Mouse (Mus musculus): Measurements from ENCODE around the gene Rprd1b.
"Not testable (repeated sequence)": the region's sequence is repeated elsewhere in the genome, so short reads cannot be mapped to it uniquely, and the experiment has no call there.

Gene Rprd1b

DNA sequence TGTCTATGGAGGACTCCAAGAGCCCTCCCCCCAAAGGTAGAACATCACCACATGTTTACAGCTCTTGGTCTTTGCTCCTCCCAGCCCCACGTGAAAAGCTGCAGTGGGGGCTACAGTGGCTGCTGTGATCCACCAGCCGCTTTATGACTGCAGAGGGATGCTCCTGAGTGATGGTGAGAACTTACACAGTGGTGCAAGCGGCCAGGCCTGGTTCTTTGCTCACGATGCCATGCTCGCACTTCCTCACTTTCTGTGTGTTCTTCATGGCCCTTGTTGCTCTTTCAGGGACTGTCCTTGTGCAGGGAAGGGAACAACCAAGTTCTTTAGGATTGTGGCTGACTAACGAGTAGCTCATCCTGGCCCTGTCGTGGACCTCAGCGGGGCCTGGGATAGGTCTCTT, 15.2 kb downstream of the Rprd1b start:
- DNase-seq (ENCODE audit: inconsistent ontology term), result no peak

DNA sequence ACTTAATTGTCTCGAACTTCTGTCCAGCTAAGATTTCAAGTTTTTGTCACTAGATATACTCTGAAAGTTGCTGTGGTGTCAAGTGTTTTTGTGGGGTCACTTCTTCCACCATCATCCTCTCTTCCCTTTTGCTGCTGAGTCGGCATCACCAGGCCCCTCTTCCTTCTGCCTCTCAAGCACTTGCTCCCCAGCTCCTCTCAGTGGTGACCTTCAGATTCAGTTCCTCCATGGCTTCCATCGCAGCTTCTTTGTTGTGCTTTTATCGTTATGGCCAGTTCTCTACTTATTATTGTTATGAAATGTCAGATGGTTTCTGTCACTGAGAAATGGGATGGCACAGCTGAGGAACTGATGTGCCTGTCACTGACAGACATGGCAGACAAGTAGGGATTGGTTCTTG, 17.9 kb downstream of the Rprd1b start:
- DNase-seq (ENCODE audit: inconsistent ontology term), result no peak

DNA sequence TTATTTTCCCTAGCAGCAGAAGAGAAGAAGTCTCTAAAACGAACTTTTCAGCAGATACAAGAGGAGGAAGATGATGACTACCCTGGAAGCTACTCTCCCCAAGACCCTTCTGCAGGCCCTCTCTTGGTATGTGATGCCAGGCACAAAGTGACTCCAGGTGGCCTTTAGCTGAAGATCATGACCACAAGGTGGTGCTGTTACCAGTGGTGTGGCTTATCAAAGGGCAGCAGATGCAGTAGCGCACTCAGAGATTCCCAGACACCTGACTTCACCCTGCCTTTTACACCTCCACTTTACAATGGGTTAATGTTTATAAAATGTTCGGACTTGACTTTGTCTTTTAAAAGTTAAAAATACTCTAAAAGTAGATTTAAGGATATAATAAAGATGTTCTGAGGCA, 19.6 kb downstream of the Rprd1b start:
- no peak for DNase-seq (ENCODE audit: inconsistent ontology term)

DNA sequence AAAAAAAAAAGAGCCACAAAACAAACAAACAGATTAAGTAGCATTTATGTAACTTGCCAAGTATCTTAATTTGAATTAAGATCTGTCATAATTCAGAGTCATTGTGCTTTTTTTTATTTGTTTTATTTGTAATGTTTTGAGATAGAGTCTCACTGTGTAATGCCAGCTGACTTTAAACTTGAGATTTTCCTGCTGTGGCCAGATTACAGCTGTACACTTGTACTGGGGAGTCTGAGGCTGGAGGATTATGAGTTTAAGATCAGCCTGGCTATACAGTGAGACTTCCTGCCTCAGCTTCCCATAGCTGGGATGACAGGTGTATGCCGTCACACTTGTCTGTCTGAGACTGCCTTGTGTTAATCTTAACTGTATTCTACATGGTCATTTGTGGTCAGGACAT, 20.4 kb downstream of the Rprd1b start:
- DNase-seq (ENCODE audit: inconsistent ontology term), result no peak

DNA sequence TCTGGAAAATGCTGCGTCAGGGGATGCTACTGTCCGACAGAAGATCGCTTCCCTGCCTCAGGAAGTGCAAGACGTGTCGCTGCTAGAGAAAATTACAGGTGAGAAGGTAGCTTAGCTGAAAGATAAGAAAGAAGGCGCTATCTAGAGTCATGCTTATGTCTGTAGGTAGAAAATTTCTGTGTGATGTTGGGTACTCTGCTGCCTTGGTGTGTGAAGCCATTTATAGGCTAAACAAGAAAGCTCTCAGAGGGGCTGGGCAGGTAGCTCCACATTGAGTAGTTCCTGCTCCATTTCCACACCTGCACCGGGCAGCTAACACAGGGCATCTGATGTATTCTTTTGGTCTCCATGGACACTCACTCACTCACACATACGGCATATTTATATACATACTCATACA, 21.8 kb downstream of the Rprd1b start:
- no peak for DNase-seq (ENCODE audit: inconsistent ontology term)

DNA sequence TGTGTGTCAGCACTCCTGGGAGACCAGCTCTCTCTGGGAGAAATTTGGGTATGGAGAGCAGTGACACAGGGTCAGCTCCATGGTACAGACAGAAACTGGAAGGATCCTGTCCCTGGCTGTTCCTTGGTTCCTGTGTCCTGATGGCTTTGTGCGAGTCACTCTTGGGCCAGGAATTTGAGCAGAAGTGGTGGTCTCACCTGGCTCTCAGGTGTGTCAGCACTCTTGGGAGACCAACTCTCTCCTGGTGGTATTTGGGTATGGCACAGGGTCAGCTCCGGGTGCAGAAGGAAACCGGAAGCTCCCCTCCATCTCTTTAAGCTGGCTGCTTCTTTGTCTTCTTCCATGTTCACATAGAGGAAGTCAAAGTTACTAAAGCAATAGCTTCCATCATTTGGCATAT, 26.3 kb downstream of the Rprd1b start:
- no peak for DNase-seq (ENCODE audit: inconsistent ontology term)

DNA sequence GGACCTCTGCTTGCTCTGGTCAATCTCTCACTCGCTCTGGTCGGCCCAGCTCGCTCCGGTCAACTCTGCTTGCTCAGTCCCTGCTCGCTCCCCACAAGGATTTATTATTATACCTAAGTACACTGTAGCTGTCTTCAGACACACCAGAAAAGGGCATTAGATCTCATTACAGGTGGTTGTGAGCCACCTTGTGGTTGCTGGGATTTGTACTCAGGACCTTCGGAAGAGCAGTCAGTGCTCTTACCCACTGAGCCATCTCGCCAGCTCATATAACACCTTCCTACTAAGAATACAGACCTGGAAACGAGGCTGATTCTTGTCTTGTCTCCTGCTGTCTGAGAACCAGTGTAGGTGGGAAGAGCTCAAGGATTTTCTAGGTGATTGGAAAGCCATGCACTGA, 27.1 kb downstream of the Rprd1b start:
- not testable (repeated sequence) for DNase-seq (ENCODE audit: inconsistent ontology term)

DNA sequence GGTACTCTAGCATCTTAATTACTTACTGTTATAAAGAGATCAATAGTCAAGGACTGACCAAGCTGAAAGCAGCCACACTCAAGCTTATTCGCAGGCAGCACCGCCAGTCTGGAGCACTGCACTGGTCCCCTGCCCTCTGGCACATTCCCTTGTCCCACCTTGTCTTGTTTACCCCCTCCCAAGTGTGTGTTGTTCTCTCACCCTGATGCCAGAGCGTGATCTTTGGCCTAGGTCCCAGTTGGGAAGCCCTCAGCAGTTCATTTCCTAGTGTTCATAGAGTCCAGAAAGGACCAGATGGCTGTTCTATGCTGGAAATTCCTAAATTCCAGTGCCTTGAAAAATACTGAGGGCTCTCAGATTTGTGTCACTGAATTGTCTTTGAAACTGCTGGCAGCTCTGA, 28.7 kb downstream of the Rprd1b start:
- DNase-seq (ENCODE audit: inconsistent ontology term), result peak; percentile 47

DNA sequence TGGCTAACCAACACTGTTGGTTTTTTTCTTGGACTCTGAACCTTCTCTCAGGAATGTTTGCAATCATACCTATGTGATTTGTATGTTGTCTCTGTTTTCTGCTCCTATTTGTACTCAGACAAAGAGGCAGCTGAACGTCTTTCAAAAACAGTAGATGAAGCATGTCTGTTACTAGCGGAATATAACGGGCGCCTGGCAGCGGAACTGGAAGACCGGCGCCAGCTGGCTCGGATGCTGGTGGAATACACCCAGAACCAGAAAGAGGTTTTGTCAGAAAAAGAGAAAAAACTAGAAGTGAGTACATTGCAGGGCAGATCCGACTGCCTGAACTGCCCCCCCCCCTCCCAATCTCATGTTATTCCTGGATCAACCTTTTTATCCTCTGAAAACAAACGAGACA, 30.2 kb downstream of the Rprd1b start:
- peak; percentile 66 for DNase-seq (ENCODE audit: inconsistent ontology term)

DNA sequence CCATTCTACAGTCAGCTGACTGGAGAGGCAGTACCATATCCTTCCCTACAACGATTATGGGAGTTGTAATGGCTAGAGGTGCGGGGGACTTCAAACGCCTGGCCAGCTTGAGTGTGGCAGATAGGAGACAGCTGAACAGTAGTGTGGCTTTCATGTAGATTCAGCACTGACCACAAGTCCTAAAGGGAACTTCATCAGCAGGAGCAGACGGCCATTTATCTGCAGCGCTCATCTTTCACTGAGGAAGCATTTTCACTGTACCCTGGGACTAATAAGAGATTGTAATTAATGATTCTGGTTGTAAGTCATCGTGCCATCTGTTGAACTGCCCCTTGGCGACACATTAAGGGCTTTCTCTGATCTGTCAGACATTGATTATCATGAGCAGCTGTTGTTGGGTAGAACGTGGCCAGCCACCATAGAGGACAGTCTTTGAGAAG, 31.4 kb downstream of the Rprd1b start:
- DNase-seq (ENCODE audit: inconsistent ontology term), result no peak

DNA sequence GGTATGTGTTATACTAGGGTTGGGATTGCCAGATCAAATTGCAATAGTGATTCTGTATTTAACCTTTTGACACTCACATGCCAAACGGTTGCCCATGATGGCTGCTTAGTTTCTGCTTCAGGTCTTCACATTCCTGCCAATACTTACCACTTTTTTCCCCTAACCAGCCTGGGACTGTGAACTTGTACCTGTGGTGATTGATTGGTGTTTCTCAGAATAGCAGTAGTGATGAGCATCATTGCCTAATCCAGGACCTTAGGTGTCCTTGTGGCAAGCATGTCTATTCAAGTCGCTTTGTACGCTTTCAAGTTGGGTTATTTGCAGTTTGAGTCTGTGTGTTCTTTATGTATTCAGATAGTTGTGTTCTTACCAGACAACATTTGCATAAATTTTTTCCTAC, 34.7 kb downstream of the Rprd1b start:
- no peak for DNase-seq (ENCODE audit: inconsistent ontology term)

DNA sequence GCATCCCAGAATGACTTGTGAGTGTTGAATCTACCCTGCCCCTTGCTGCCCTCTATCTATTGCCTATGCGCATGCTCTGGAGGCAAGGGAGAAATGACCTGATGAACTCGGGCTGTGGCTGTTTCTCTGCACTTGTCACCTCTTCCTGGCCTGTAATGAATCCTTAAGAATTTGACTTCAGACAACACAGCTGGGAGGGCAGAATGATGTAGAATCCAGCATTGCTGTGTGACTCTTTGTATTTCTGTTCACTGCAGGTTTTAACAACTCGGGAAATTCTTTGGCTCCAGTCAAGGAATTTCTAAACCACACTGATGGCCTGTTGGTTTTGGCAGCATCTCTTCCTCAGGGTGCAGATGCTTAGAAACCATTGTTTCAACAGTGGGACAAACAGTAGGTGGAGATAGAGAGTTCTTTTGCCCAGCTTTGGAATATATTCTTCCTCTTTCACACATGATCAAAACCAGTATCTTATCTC, 36.3 kb downstream of the Rprd1b start:
- DNase-seq (ENCODE audit: inconsistent ontology term), result peak; percentile 91

DNA sequence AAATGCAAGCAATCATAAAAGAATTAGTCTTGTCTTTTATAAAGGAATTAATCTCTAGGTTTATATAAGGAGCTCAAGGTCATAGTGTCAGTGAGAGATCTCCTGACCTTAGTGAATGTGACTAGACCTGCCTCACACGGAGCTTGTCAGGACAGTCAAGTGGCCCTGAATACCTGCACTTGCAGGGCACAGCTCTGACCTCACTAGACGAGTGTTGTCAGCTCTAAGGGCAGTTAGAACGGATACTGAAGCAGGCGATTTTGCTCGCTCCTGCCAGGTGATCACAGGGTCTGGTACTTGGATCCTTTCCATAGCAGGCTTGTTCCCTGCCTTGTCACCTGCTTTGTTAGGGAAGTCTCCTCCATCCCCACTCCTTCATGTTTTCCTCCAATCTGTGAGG, 36.8 kb downstream of the Rprd1b start:
- DNase-seq (ENCODE audit: inconsistent ontology term), result no peak

DNA sequence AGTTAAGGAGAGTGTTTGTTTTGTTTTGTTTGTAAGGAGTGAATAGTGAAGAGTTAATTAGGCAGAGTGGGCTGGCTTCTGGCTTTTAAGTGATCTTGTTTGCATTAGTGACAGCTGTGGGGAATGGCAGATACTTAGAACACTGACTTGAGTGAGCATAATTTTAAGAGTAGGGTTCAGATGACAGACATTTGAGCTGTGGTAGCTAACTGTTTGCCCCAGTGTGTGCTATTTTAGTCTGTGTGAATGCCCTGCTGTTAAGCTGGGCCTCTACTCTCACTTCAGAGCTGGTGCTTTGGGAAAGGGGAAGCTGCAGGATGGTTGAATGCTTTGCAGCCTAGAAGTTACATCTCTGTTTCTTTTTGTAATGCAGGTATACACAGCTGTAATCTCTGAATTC, 38.2 kb downstream of the Rprd1b start:
- no peak for DNase-seq (ENCODE audit: inconsistent ontology term)

DNA sequence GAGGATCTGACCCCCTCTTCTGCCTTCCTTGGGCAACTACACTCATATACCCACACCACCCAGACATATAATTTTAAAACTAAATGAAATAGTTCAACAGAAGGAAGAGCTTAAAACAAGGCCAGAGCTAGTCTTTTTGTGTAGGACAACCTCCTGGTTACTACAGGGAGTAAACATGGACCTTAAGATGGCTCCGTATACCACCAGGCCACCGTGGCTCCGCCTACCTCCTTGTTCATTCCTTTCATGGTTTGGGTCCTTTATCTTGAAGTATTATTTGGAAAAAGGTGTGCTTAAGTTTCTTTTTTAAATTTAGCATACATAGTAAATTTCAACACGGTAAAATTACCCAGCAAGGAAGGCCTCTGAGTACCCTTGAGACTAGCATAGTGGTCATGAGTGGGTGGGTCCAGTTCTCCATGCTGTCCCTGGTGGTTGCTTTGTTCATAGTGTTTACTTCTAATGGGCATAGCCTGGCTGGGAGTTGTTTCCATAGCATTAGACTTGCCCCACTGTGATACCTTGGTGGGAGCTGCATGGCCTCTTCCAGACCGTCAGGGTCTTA, 39.0 kb downstream of the Rprd1b start:
- no peak for DNase-seq (ENCODE audit: inconsistent ontology term)

DNA sequence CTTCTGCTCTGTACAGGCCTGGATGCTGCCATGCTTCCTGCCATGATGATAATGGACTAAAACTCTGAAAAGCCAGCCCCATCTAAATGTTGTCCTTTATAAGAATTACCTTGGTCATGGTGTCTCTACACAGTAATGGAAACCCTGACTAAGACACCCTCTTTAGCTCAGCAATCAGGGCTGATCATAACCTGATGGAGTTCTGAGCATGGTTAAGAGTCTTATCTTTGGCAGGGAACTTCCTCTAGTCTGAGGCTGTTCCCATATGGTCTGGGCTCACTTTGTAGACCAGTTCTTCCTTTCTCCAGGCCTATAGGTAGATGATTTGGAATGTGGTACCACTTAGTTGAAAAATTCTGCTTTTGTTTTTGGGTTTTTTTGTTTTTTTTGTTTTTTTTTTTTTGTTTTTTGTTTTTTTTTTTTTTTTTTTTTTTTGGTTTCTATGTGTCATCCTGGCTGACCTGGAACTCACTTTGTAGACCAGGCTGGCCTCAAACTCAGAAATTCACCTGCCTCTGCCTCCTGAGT, 40.2 kb downstream of the Rprd1b start:
- no peak for DNase-seq (ENCODE audit: inconsistent ontology term)

DNA sequence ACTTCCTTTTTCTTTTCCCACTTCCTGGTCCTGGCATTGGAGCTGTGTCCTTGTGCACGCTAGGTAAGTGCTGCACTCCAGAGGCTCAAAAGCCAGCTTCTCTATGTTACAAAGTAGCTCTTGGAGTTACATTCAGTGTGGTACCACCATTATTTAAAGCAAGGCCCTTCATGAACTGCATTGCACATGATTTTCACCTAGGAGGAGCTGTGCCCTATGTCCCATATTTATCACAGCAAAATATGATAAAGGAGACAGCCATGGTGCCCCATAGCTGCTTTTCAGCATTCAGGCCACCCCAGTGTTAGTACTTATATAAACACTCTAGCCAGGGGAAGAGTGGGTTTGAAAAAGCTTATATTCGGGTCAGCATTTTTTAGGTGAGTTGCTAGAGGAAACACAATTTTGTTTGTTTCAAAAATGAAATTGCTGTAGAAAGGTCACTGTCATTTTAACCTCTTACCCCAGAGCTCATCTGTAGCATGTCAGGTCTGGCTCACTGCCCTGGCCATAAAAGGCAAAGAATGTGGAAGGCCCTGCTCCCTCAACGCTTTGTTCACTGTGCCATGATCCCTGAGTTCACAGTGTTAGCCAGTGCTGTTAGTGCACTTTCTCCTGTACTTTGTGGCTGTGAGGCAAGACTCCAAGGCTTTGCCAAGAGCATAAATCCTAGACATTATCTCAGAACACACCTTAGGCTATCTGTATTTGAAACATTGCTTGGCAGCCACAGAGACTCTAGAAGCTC, 42.8 kb downstream of the Rprd1b start:
- DNase-seq (ENCODE audit: inconsistent ontology term), result peak; percentile 42

DNA sequence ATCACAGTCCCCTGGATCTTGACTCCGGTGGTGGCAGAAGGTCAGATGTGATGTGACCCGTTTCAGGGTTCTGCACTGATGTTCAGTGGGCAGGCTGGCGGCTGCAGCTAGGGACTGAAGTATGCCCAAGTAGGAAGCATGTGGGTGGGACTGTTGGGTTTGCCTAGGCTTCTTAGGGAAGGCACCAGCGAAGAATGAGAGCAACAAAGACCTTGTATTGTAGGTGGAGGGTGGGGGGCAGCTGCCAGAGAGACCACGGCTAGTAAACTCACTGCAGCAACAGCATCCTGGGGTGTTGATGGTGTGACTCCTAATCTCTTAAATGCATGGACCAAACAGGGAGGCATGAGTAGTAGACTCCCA, 43.3 kb downstream of the Rprd1b start:
- DNase-seq (ENCODE audit: inconsistent ontology term), result no peak

DNA sequence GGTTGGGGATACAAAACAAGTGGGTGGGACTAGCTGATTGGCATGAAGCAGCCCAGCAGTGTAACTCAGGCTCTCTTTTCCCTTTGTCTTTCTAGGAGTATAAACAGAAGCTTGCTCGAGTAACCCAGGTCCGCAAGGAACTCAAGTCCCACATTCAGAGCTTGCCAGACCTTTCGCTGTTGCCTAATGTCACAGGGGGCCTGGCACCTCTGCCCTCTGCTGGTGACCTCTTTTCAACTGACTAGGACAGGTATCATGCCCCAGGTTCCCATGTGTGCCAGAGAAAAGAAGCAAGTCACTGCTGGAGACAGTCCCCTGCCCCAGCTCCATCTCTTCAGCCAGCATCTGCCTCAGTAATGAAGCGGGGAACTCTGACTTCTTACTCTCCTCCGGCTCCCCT, 46.5 kb downstream of the Rprd1b start:
- no peak for DNase-seq (ENCODE audit: inconsistent ontology term)

DNA sequence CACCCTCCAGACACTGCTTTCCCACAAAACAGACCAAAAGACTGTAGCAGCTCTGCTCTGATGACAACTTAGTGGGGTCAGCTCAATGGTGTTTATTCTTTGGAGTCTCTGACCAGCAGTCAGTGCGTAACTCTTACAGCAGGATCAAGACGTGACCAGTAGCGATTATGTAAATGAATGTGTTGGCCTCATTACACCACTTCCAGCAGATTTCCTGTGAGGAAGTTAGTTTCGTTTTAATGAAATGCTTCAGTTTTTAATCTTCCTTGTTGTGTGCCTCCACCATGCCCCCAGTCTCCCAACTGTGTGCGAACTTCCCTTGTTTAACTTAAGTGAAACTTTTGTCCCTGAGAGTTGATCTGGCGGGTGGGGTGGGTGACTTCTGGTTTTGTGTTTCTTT, 48.4 kb downstream of the Rprd1b start:
- no peak for DNase-seq (ENCODE audit: inconsistent ontology term)

DNA sequence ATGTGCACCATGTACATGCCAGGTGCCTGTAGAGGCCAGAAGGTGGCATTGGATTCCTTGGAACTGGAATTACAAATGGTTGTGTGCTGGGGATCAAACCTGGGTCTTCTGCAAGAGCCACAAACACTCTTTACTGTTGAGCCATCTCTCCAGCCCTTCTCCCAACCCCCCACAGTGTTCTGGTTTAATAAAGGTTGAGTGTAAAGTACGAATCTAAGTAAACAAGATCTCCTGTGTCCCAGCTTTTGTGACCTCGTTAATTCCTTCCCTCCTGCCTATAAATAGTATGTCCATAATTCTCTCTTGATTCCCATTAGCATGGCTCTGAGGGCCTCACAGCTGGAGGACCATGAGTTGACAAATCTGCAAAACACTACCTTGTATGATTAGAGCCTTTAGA, 49.7 kb downstream of the Rprd1b start:
- no peak for DNase-seq (ENCODE audit: inconsistent ontology term)

DNA sequence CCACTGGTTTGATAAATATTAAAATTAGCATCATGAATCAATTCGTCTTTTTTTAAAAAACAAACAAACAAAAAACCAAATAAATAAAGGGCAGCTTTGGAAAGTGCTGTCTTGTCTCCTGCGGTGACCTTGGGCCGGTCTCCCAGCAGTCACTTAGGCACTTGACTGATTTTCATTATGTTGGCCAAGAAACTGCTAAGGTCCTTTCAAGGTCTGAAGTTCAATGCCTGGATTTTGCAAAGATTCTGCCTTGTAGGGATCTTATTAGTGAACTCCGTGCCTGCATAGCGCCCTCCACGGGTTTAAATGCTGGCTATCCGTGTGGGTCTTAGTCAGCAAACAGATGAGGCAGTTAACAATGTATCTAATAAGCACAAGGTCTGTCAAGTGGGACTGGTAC, 50.7 kb downstream of the Rprd1b start:
- no peak for DNase-seq (ENCODE audit: inconsistent ontology term)

DNA sequence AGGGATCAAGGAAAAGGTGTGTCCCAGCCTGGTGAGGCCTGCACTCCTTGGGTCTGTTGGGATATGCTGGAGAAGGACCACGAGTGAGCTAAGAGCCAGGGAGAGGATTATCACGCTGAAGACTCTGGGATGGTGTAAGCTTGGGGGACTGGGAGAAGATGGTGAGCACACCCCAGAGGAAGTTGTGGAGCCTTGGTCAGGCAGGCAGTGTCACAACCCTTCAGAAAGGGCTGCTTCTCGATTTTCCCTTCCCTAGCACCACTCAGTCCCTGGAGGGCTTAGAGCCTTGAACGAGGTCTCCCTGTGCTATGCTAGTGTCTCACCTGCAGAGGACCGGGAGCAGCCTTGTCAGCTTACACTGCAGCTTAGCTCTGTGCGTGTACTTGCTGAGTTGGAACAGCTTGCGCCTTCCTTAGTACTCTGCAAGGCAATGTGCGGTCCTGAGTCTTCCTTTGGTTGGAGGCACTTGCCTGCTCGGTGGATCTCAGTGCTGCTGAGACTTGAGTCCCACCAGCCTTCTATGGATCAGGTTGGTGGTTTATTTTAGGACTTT, 51.6 kb downstream of the Rprd1b start:
- DNase-seq (ENCODE audit: inconsistent ontology term), result no peak

All from Muller cell, postnatal 12 days (primary cell).